Mouse (Mus musculus): ENCODE measurements around the gene Wasf2. TPM values are rescaled to one million over a fixed set of nuclear protein-coding genes. Genes with fewer than 3 reads are reported as not detected.
"Not testable (repeated sequence)": the region's sequence is repeated elsewhere in the genome, so short reads cannot be mapped to it uniquely, and the experiment has no call there.

Gene Wasf2
- polyA plus RNA-seq, 1 experiment from 2014 or later: 23.1 TPM

DNA sequence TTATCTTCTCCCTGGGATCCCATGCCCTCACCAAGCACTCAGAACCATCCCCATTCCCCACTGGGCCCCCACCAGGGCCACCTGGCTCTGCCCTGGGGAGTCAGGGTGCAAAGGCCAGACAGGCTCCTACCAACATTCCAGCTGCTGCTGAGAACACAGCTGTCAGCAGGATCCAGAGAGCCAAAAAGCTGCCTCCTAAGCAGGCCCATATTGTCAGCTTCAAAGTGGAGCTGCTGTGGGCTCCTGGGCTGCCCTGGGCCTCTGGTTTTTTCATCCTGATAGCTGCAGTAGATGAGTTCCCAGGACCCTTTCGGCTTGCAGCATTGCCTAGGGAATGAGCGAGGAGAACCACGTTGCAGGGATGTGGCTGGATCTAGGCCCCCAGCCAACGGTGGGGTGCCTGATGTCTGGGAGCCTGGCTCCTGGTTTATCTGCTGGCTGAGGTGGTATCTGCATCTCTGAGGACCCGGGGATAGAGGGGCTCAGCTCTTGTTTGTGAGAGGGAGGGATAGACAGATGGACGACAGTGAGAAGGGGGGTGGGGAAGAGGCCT, 36.7 kb upstream of the Wasf2 start:
- no peak overlapping the region for H3K4me3 ChIP-seq (replicated peaks; ENCODE audit: low read depth, low read length)
- no peaks in the 10 kb centered on the region for H3K27me3 ChIP-seq (ENCODE audit: control insufficient read depth, insufficient read depth, low read length)
- no peaks in the 10 kb centered on the region for H3K9me3 ChIP-seq (ENCODE audit: control insufficient read depth, low read length)
- no peaks in the 10 kb centered on the region for H3K36me3 ChIP-seq (ENCODE audit: control insufficient read depth, insufficient read depth, low read length)
- H3K9ac ChIP-seq (replicated peaks; ENCODE audit: low read length): peak overlapping the region; percentile 29; the same call in 1 of the 2 replicates
- peaks cover 53% of the 10 kb centered on the region for H3K4me1 ChIP-seq (ENCODE audit: control insufficient read depth, insufficient read depth, low read length)
- ATAC-seq (ENCODE audit: low FRiP score, low TSS enrichment): no peak
- no peak overlapping the region for H3K4me2 ChIP-seq (ENCODE audit: low read length)
- H3K27ac ChIP-seq (replicated peaks; ENCODE audit: low read depth, low read length): peak overlapping the region; percentile 27
- DNase-seq: no peak
- WGBS: 20% methylated on average over 6 of the region's 6 CpGs

DNA sequence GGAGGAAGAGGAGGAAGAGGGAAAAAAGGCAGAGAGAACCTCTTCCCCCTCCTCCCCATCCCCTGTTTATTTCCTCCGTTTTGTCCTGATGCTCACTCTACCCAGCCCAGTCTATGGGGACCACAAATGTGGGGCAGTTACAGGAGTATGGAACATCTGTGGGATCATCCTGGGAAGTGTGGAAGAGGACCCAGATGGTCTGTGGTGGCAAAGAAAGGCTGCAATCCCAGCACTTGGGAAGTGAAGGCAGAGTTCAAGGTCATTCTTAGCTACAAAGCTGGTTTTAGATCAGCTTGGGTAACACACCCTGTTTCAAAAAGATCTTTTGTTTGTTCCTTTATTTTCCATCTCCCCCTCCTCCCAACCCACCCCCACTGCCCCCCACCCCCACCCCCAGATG, 36.0 kb upstream of the Wasf2 start:
- H3K9me3 ChIP-seq (ENCODE audit: control insufficient read depth, low read length): no peaks in the 10 kb centered on the region
- H3K4me1 ChIP-seq (ENCODE audit: control insufficient read depth, insufficient read depth, low read length): peaks cover 53% of the 10 kb centered on the region
- H3K9ac ChIP-seq (replicated peaks; ENCODE audit: low read length): no peak overlapping the region
- no peaks in the 10 kb centered on the region for H3K36me3 ChIP-seq (ENCODE audit: control insufficient read depth, insufficient read depth, low read length)
- no peaks in the 10 kb centered on the region for H3K27me3 ChIP-seq (ENCODE audit: control insufficient read depth, insufficient read depth, low read length)
- DNase-seq (no peak), ATAC-seq (ENCODE audit: low FRiP score, low TSS enrichment) (no peak)
- no peak overlapping the region for H3K4me2 ChIP-seq (ENCODE audit: low read length)
- WGBS: 37% methylated on average over 1 of the region's 1 CpGs
- peak overlapping the region; percentile 86; the same call in 1 of the 2 replicates for H3K27ac ChIP-seq (replicated peaks; ENCODE audit: low read depth, low read length)
- no peak overlapping the region for H3K4me3 ChIP-seq (replicated peaks; ENCODE audit: low read depth, low read length)

DNA sequence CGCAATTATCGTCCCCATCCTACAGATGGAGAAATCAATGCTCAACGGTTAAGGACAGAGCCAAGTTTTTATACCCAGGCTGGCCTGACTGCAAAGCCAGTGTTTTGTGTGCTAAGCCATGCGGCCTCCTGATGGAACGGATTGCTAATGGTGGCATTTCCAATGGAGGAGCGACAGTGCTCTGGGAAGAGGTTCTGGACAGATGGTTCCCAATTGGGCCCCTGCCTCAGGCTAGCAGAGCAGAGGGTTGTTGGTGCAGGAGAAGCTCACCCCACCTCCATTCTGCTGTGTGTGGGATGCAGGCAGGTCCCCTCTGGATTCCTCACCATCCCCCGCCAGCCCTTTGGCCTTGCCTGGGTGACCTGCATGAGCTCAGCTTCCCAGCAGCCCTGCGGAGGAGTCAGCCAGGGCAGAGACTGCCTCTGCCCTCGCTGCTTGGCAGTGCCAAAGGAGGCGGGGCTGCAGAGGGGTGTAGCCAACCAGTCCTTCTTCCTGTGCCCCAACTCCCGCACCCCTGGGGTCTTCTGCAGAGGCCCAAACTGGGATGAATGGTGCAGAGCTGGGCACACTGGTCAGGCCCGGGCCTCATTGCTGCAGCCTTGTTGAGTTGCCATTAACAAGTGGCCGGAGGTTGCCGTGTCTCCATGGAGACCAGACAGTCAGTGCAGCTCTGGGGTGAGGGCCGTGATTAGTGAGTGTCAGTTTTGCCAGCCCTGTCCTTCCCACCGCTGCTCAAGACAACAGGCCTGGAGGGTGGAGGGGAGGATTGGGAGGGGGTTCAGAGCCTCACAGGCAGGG, 35.2 kb upstream of the Wasf2 start:
- ATAC-seq (ENCODE audit: low FRiP score, low TSS enrichment) (peak; percentile 83), DNase-seq (peak; percentile 77)
- Histone ChIP-seq H3K9ac (replicated peaks; ENCODE audit: low read length) (no peak overlapping the region; the same call in 1 of the 2 replicates), H3K27ac (replicated peaks; ENCODE audit: low read depth, low read length) (peak overlapping the region; percentile 86), H3K36me3 (ENCODE audit: control insufficient read depth, insufficient read depth, low read length) (no peaks in the 10 kb centered on the region), H3K9me3 (ENCODE audit: control insufficient read depth, low read length) (no peaks in the 10 kb centered on the region), H3K27me3 (ENCODE audit: control insufficient read depth, insufficient read depth, low read length) (no peaks in the 10 kb centered on the region), H3K4me1 (ENCODE audit: control insufficient read depth, insufficient read depth, low read length) (peaks cover 46% of the 10 kb centered on the region), H3K4me2 (ENCODE audit: low read length) (peak overlapping the region; percentile 37), H3K4me3 (replicated peaks; ENCODE audit: low read depth, low read length) (no peak overlapping the region)
- 24% methylated on average over 16 of the region's 16 CpGs for WGBS

DNA sequence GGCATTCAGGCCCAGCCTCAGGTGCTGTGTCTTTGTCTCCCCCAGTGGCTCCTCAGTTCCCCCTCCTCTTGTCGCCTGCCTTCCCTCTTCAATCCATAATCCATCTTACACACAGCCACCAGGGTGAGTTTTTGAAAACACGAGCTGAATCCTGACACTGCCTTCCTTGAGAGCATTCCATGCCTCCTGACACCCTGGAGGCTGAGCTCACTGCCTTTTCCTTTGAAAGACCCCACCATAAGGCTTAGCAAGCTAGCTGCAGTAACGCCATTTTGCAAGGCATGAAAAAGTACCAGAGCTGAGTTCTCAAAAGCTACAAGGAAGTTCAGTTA, 34.6 kb upstream of the Wasf2 start:
- peak overlapping the region; percentile 86 for H3K27ac ChIP-seq (replicated peaks; ENCODE audit: low read depth, low read length)
- DNase-seq: peak; percentile 70
- ATAC-seq (ENCODE audit: low FRiP score, low TSS enrichment); H3K9me3 ChIP-seq (ENCODE audit: control insufficient read depth, low read length); H3K4me3 ChIP-seq (replicated peaks; ENCODE audit: low read depth, low read length); H3K27me3 ChIP-seq (ENCODE audit: control insufficient read depth, insufficient read depth, low read length); H3K9ac ChIP-seq (replicated peaks; ENCODE audit: low read length); H3K36me3 ChIP-seq (ENCODE audit: control insufficient read depth, insufficient read depth, low read length): not testable (repeated sequence)
- WGBS: 2% methylated on average over 3 of the region's 3 CpGs
- peak overlapping the region; percentile 37 for H3K4me2 ChIP-seq (ENCODE audit: low read length)
- H3K4me1 ChIP-seq (ENCODE audit: control insufficient read depth, insufficient read depth, low read length): peaks cover 40% of the 10 kb centered on the region

DNA sequence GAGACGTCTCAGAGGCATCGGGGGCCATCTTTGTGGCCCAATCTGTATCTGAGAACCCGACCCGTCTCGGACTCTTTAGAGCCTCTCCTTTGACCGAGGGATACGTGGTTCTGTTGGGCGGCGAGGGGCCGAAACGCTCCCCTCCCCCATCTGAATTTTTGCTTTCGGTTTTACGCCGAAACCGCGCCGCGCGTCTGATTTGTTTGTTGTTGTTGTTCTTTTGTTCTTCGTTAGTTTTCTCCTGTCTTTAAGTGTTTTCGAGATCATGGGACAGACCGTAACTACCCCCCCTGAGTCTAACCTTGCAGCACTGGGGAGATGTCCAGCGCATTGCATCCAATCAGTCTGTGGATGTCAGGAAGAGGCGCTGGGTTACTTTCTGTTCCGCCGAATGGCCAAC, 33.6 kb upstream of the Wasf2 start:
- not testable (repeated sequence) for H3K36me3 ChIP-seq (ENCODE audit: control insufficient read depth, insufficient read depth, low read length); H3K27me3 ChIP-seq (ENCODE audit: control insufficient read depth, insufficient read depth, low read length); ATAC-seq (ENCODE audit: low FRiP score, low TSS enrichment); H3K9ac ChIP-seq (replicated peaks; ENCODE audit: low read length); H3K9me3 ChIP-seq (ENCODE audit: control insufficient read depth, low read length); DNase-seq; H3K4me3 ChIP-seq (replicated peaks; ENCODE audit: low read depth, low read length); H3K27ac ChIP-seq (replicated peaks; ENCODE audit: low read depth, low read length)
- peak overlapping the region; percentile 34 for H3K4me2 ChIP-seq (ENCODE audit: low read length)
- under 1% methylated on average over 13 of the region's 26 CpGs for WGBS
- H3K4me1 ChIP-seq (ENCODE audit: control insufficient read depth, insufficient read depth, low read length): peaks cover 32% of the 10 kb centered on the region

DNA sequence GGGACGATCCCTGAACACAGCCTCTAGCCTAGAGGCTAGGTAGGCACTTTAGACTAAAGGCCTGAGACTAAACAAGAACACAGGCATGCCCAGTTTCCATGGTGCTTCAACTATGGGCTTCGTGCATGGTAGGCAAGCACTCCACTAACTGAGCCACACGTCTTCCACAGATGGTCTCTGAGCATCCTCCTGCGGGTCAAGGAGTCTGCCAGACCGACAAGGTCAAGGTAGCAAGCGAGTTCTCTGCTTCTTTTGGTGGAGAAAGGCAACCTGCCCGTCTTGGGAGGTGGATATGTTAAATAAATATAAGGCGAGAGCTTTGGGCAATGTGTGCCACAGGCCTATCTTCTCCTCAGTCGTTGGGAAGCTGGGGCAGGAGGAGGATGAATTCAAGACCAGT, 28.6 kb upstream of the Wasf2 start:
- Histone ChIP-seq H3K27me3 (ENCODE audit: control insufficient read depth, insufficient read depth, low read length) (no peaks in the 10 kb centered on the region), H3K4me2 (ENCODE audit: low read length) (0 out of 2 replicates have a peak overlapping the region, but pooled peaks have one; percentile 6), H3K4me3 (replicated peaks; ENCODE audit: low read depth, low read length) (no peak overlapping the region), H3K9ac (replicated peaks; ENCODE audit: low read length) (no peak overlapping the region), H3K36me3 (ENCODE audit: control insufficient read depth, insufficient read depth, low read length) (no peaks in the 10 kb centered on the region), H3K27ac (replicated peaks; ENCODE audit: low read depth, low read length) (no peak overlapping the region), H3K9me3 (ENCODE audit: control insufficient read depth, low read length) (no peaks in the 10 kb centered on the region), H3K4me1 (ENCODE audit: control insufficient read depth, insufficient read depth, low read length) (no peaks in the 10 kb centered on the region)
- 84% methylated on average over 9 of the region's 9 CpGs for WGBS
- ATAC-seq (ENCODE audit: low FRiP score, low TSS enrichment): no peak
- DNase-seq: no peak

DNA sequence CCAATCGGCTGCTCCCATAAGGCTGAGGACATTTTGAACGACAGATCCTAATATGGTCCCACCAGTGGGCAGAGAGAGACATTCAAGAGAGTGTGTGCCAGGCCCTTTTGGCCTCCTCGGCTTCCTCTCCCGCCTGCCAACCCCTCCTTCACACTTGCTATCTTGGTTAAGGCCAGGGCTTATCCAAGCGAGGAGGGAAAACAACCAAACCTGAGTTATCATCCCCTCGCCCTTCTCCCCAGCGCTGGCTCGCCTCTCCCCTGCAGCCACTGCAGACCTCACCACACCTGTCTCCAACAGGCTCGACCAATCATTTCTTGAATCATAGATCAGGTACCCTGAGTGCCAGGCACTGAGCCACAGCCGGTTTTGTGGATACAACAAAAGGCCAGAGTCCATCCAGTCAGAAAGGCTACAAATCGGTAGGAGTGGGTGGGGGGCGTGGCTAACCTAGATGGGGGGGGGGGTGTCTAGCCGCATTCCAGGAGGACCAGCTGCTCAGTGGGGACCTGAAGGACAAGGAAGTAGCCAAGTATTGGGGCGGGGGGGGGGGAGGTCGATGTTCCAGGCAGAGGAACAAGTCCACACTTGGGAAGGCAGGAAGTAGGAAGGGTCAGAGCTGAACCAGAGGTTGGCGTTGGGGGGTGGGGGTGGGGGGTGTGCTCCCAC, 26.6 kb upstream of the Wasf2 start:
- Histone ChIP-seq H3K4me2 (ENCODE audit: low read length) (no peak overlapping the region), H3K9me3 (ENCODE audit: control insufficient read depth, low read length) (no peaks in the 10 kb centered on the region), H3K9ac (replicated peaks; ENCODE audit: low read length) (no peak overlapping the region), H3K27ac (replicated peaks; ENCODE audit: low read depth, low read length) (no peak overlapping the region), H3K4me3 (replicated peaks; ENCODE audit: low read depth, low read length) (no peak overlapping the region), H3K4me1 (ENCODE audit: control insufficient read depth, insufficient read depth, low read length) (no peaks in the 10 kb centered on the region), H3K36me3 (ENCODE audit: control insufficient read depth, insufficient read depth, low read length) (no peaks in the 10 kb centered on the region), H3K27me3 (ENCODE audit: control insufficient read depth, insufficient read depth, low read length) (no peaks in the 10 kb centered on the region)
- ATAC-seq (ENCODE audit: low FRiP score, low TSS enrichment) (no peak), DNase-seq (no peak)
- WGBS: 22% methylated on average over 16 of the region's 16 CpGs

DNA sequence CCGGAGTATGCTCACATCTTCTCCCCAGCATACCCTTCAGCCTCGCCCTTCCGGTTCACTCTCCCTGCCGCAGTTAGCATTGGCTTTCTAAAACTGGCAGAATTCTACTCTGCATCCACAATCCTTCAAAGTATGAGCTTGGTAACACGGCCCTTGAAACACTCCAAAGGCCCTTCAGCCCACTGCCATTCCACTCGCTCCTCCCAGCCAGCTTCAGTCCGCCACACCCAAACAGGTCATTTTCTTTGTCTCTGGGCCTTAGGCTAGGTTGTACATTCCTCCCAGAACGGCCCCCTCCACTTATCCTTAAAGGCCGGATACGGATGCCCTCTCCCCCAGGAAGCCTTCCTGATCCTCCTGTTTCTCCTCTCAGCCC, 26.1 kb upstream of the Wasf2 start:
- ATAC-seq (ENCODE audit: low FRiP score, low TSS enrichment) (no peak), DNase-seq (no peak)
- H3K9ac ChIP-seq (replicated peaks; ENCODE audit: low read length): no peak overlapping the region
- no peaks in the 10 kb centered on the region for H3K27me3 ChIP-seq (ENCODE audit: control insufficient read depth, insufficient read depth, low read length)
- WGBS: 40% methylated on average over 10 of the region's 10 CpGs
- no peaks in the 10 kb centered on the region for H3K4me1 ChIP-seq (ENCODE audit: control insufficient read depth, insufficient read depth, low read length)
- H3K4me3 ChIP-seq (replicated peaks; ENCODE audit: low read depth, low read length): no peak overlapping the region
- no peak overlapping the region for H3K4me2 ChIP-seq (ENCODE audit: low read length)
- no peaks in the 10 kb centered on the region for H3K36me3 ChIP-seq (ENCODE audit: control insufficient read depth, insufficient read depth, low read length)
- no peaks in the 10 kb centered on the region for H3K9me3 ChIP-seq (ENCODE audit: control insufficient read depth, low read length)
- H3K27ac ChIP-seq (replicated peaks; ENCODE audit: low read depth, low read length): no peak overlapping the region
